Mouse (Mus musculus) embryonic facial prominence, embryonic 12.5 days (tissue): ENCODE measurements around the gene Rnpepl1. TPM values are rescaled to one million over a fixed set of nuclear protein-coding genes. Genes with fewer than 3 reads are reported as not detected.
"Not testable (repeated sequence)": the region's sequence is repeated elsewhere in the genome, so short reads cannot be mapped to it uniquely, and the experiment has no call there.

Experiments
- ATAC-seq: fragments of 200-750 bp; cut with Nextera tagmentation; 2 replicates; pipeline ENCODE4 v1.8.0; 2017; ENCODE audit not compliant: insufficient number of reproducible peaks, insufficient read depth, low FRiP score, low TSS enrichment
- H3K27ac ChIP-seq: fragments of 300-500 bp; sonication (generic); 2 replicates; pipeline ENCODE4 v1.5.1; 2016; ENCODE audit warnings: mild to moderate bottlenecking
- H3K27me3 ChIP-seq: fragments of 300-500 bp; sonication (generic); 2 replicates; pipeline ENCODE4 v1.6.1; 2016; ENCODE audit warnings: mild to moderate bottlenecking, moderate library complexity
- H3K36me3 ChIP-seq: fragments of 300-500 bp; sonication (generic); 2 replicates; pipeline ENCODE4 v1.6.1; 2016; ENCODE audit warnings: mild to moderate bottlenecking
- H3K4me1 ChIP-seq: fragments of 300-500 bp; sonication (generic); 2 replicates; pipeline ENCODE4 v1.6.1; 2016
- H3K4me2 ChIP-seq: fragments of 300-500 bp; sonication (generic); replicated peaks from 2 replicates; pipeline ENCODE4 v1.6.1; 2016; ENCODE audit warnings: mild to moderate bottlenecking, moderate library complexity
- H3K4me3 ChIP-seq: fragments of 300-500 bp; sonication (generic); 2 replicates; pipeline ENCODE4 v1.5.1; 2016; ENCODE audit warnings: mild to moderate bottlenecking
- H3K9ac ChIP-seq: fragments of 300-500 bp; sonication (generic); 2 replicates; pipeline ENCODE4 v1.6.1; 2016; ENCODE audit warnings: mild to moderate bottlenecking, moderate library complexity
- H3K9me3 ChIP-seq: fragments of 300-500 bp; sonication (generic); 2 replicates; pipeline ENCODE4 v1.6.1; 2016; ENCODE audit warnings: mild to moderate bottlenecking, moderate library complexity
- WGBS: fragments of 180-500 bp; shearing (Covaris S2); methylation state at CpG from one replicate; pipeline ENCODE4 v1.1.7; 2016; 5-methylcytosine and 5-hydroxymethylcytosine counted together
- polyA plus RNA-seq: library from polyadenylated mRNA; unstranded; fragments of >200 nt; fragmentation: Nextera tagmentation; extraction: Ambion mirVana; gene quantifications from 2 replicates; pipeline ENCODE4 v1.2.1, GENCODE M21; 2016

Rnpepl1 gene
- polyA plus RNA-seq, 1 experiment from 2014 or later, result 38.4 TPM

GRCm38 (mm10) chr1:92950607-92951006 lies 40.0 kb downstream of the Rnpepl1 start, which contains the start of gene Gpr35:
Gene Gpr35 (plus strand): TSS chr1:92950865.
- Histone ChIP-seq H3K4me1 (no peaks in the 10 kb centered on the region), H3K36me3 (peaks cover 34% of the 10 kb centered on the region), H3K4me3 (no peak within 1 kb of the TSS), H3K9me3 (no peaks in the 10 kb centered on the region), H3K4me2 (no peak within 1 kb of the TSS), H3K27ac (no peak within 1 kb of the TSS), H3K9ac (no peak within 1 kb of the TSS), H3K27me3 (no peaks in the 10 kb centered on the region)
- 74% methylated on average over 5 of the region's 5 CpGs for WGBS
- no peak for ATAC-seq

GRCm38 (mm10) chr1:92953641-92954040 lies 43.1 kb downstream of the Rnpepl1 start:
- Histone ChIP-seq H3K9me3 (no peaks in the 10 kb centered on the region), H3K4me3 (no peak overlapping the region), H3K27me3 (no peaks in the 10 kb centered on the region), H3K4me1 (no peaks in the 10 kb centered on the region), H3K9ac (no peak overlapping the region), H3K27ac (no peak overlapping the region), H3K36me3 (peaks cover 7% of the 10 kb centered on the region), H3K4me2 (no peak overlapping the region)
- no peak for ATAC-seq
- WGBS, result 58% methylated on average over 2 of the region's 2 CpGs

GRCm38 (mm10) chr1:92956571-92957335 lies 46.2 kb downstream of the Rnpepl1 start:
- H3K36me3 ChIP-seq, H3K4me3 ChIP-seq, ATAC-seq, H3K27me3 ChIP-seq, H3K9me3 ChIP-seq, H3K27ac ChIP-seq, H3K9ac ChIP-seq, H3K4me1 ChIP-seq: not testable (repeated sequence)
- 10% methylated on average over 11 of the region's 11 CpGs for WGBS
- H3K4me2 ChIP-seq, result peak overlapping the region; percentile 42

- Histone ChIP-seq H3K9me3 (no peaks in the 10 kb centered on the region), H3K4me3 (no peak overlapping the region), H3K36me3 (no peaks in the 10 kb centered on the region), H3K4me2 (no peak overlapping the region), H3K27ac (no peak overlapping the region), H3K4me1 (no peaks in the 10 kb centered on the region), H3K9ac (no peak overlapping the region), H3K27me3 (no peaks in the 10 kb centered on the region)
- ATAC-seq, result no peak
- 89% methylated on average over 1 of the region's 1 CpGs for WGBS
These were observed 48.4 kb downstream of the Rnpepl1 start for GRCm38 (mm10) chr1:92958999-92959398.

GRCm38 (mm10) chr1:92970791-92971190 lies 60.2 kb downstream of the Rnpepl1 start:
- H3K27ac ChIP-seq, ATAC-seq, H3K36me3 ChIP-seq, H3K4me1 ChIP-seq, H3K4me3 ChIP-seq, H3K4me2 ChIP-seq, H3K9me3 ChIP-seq, H3K27me3 ChIP-seq, H3K9ac ChIP-seq: not testable (repeated sequence)
- WGBS, result 87% methylated on average over 6 of the region's 6 CpGs

- H3K4me2 ChIP-seq, result no peak overlapping the region
- no peaks in the 10 kb centered on the region for H3K27me3 ChIP-seq
- H3K9ac ChIP-seq, result no peak overlapping the region
- no peak overlapping the region for H3K4me3 ChIP-seq
- ATAC-seq, result no peak
- WGBS, result 92% methylated on average over 7 of the region's 7 CpGs
- no peaks in the 10 kb centered on the region for H3K4me1 ChIP-seq
- H3K9me3 ChIP-seq, result no peaks in the 10 kb centered on the region
- H3K36me3 ChIP-seq, result no peaks in the 10 kb centered on the region
- H3K27ac ChIP-seq, result no peak overlapping the region
These were observed 61.6 kb downstream of the Rnpepl1 start for GRCm38 (mm10) chr1:92971879-92972795.

- Histone ChIP-seq H3K36me3 (no peaks in the 10 kb centered on the region), H3K27me3 (0 out of 2 replicates have a peak, but pooled peaks cover under 1% of the 10 kb centered on the region), H3K9ac (no peak overlapping the region), H3K9me3 (no peaks in the 10 kb centered on the region), H3K4me1 (no peaks in the 10 kb centered on the region), H3K4me3 (no peak overlapping the region), H3K27ac (no peak overlapping the region), H3K4me2 (no peak overlapping the region)
- WGBS, result 71% methylated on average over 1 of the region's 1 CpGs
- ATAC-seq, result no peak
These were observed 62.3 kb downstream of the Rnpepl1 start for GRCm38 (mm10) chr1:92972854-92973253.

Other genes starting within 250 kb of the Rnpepl1 start
- gene Gpc1, start 79.1 kb upstream of the Rnpepl1 start, polyA plus RNA-seq, result 79.8 and 81.4 TPM in 2 replicates
- 0.55 TPM in 2 replicates for gene Ankmy1, start 7.9 kb upstream of the Rnpepl1 start, polyA plus RNA-seq
- gene Dusp28, start 3.8 kb upstream of the Rnpepl1 start, polyA plus RNA-seq, result 10.8 and 10.9 TPM in 2 replicates
- 42.7 and 44.7 TPM in 2 replicates for gene Capn10, start 23.6 kb downstream of the Rnpepl1 start, polyA plus RNA-seq
- 0.36 and 0.57 TPM in 2 replicates for gene Gpr35, start 40.1 kb downstream of the Rnpepl1 start, polyA plus RNA-seq
- gene Aqp12, start 95.6 kb downstream of the Rnpepl1 start, polyA plus RNA-seq, result not detected in 2 replicates
- 31.4 and 34.4 TPM in 2 replicates for gene Kif1a, start 191.2 kb downstream of the Rnpepl1 start, polyA plus RNA-seq
- gene Agxt, start 224.5 kb downstream of the Rnpepl1 start, polyA plus RNA-seq, result not detected in 2 replicates